Mouse (Mus musculus) spleen, embryonic (tissue): Measurements from ENCODE around the gene Synm.

ENCODE experiments used
- CTCF ChIA-PET: fragments of 350-600 bp; sonication (Branson Sonifier 250); formaldehyde crosslinking; loops from one replicate; lab custom pipeline; 2022; lab: Charles Lee

Synm gene

DNA sequence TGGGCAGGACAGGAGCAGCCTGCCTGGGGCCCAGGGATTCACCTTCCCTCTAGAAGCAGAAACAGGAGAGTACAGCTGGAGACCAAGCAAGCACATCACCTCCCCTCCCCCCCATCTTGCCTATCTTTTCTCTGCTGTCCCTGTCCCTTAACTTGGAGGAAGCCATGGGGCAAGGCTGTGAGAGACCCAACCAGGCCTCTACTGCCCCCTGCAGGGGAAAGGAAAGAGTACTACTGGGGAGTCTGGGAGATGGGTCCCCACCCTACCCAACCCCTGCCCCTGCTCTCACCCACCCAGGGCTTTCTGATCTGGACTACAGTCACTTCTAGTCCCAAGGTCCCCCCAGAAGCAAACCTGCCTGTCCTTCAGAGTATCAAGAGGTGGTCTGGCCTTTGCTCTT, 58.7 kb downstream of the Synm start:
- CTCF ChIA-PET = interaction anchor here (0.8 kb wide), 1 partner anchor 32 kb away, joined by 3 read pairs; no protein-coding TSS in a partner anchor

DNA sequence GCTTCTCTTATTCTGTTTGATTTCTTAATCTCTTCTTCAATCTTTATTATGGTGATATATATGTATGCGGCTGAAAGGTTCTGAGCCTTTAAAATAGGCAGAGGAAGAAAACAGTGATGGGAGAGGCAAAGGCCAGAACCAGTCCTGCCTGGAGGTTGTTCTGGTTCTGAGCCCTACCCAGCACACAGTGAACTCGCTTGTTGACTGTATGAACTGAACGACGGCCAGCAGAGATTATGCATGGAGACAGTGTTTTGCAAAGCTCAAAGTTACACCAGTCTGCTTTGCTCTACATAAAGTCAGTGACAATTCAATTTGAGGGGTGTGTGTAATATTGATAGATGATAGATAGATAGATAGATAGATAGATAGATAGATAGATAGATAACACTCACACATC, 60.2 kb downstream of the Synm start:
- CTCF ChIA-PET = no interaction called here

DNA sequence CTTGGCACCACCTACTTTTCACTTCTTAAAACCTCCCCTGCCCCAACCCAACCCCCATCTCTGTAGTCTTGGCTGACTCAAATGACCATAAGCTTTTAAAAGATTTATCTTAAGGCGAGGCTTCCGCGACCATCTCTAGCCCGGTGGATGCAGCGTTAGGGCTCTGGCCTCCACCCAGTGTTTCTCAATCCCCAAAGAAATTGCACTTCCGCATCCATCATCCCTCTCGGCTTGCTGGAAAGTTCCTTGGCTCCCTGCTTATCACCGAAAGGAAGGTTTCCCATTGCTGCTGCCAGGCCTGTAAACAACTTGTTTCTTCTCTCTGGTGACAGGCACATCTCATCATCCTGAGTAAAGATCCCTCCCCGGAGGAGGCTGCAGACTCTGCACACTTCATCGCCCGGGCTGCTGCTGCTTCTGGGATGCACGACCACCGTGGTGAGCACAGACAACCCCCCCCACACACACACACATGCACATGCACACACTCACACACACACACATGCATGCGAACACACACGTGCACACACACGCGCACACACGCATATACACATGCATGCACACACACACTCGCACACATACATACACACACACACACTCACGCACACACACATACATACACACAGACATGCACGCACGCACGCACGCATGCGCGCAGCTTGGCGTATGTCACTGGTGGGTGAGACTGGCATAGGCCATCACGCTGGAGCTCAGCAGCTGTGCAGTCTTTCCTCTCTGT, 61.5 kb downstream of the Synm start:
- CTCF ChIA-PET = no interaction called here

DNA sequence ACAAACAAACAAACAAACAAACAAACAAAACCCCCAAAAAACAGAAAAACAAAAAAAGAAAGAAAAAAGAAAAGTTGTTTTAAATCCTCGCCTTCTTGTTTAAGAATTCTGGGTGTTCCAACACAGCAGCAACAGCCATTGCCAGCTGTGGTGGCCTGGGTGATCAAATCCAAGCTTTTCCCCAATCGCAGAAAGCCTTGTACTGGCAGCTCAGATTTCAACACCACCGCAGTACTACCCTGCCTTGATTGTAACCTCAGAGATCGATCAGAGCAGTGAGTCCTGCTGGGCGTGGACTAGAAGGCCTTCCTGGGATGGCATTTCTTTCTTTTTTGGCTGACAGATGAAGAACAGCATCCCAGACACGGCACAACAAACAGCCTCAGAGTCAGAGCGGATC, 63.6 kb downstream of the Synm start:
- CTCF ChIA-PET = no interaction called here

DNA sequence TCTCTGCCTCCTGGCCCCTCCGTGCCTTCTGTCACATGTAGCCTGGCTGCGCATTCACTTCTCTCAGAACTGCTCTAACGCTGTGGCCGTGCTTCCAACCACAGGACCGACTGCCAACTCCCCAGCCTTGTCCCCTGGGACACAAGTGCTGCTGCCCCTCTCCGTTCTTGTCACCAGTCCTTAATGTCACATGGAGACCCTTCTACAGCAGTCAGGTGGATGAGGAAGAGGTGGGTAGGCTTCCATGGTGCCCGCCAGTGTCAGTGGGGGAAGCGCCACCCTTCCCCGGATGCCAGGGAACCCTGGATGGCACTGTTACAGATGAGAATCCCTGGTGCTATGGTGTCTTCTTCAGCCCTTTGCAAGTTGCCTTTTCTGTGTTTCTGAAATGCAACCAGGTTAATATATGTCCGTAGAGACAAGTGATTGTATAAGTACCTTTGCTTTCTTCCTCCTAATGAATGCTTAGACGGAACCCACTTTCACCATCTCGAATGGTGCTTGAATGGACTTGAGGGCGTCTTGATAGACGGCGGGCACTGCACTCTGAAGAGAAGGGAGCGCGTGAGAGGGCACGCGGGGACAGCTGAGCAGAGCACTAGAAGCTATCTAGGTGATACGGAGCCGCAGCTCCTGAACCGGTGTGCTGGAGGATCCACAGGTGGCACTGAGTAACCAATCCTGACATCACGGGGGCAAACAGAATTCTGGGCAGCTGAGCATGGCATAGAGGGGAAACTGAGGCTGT, 66.6 kb downstream of the Synm start:
- CTCF ChIA-PET = no interaction called here

DNA sequence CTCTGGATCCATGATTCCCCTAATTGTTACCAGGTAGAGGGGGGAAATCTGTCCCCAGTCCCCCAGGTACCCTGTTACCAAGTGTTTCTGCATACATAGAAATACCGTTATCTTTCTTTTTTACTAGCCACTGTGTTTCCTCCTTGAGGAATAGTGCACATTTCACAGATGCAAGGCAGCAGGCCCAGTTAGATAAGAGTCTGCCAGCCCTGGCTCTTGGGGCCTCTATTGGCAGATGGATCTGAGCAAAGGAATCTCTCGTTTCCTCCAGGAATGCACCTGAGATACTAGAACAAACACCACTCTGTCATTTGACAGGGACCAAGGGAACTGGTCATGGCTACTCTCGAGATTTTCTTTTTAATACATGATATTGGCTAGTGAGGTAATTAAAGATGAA, 67.4 kb downstream of the Synm start:
- CTCF ChIA-PET = no interaction called here

DNA sequence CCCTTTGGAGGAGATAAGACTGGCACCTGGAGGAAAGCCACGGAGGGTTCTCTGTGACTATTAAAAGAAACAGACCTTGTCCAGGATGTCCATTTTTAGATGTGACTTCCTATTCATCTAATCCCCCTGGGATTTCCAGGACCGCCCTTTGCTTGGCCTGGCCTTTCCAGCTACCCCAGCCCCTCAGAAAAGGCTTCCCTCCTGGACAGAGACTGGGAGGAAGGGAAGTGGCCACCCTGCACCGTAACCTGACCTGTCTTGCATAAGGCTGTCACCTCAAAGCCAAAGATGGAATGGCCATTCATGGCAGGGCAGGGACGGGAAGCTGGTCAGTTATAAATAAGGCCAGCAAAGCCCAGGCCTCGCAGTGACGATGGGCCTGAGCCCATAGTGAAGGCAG, 68.5 kb downstream of the Synm start:
- CTCF ChIA-PET = no interaction called here

DNA sequence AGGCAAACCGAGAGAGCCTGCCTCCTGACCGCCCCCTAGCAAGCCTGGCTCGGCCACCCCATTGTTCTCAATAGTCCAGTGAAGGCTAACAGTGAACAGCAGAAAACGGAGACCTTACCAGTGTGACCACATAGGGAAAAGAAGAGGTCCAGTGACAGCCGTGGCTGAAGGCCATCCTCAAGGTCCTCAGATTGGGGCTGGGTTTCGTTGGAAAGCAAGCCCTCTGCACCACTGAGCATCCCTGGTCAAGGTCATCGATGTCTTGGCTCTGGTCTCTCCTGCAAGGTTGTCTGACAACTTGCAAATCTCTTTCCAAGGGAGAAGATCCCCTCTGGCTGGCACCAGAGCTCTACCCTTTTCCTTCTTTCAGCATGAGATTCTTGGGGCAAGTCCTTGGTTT, 69.7 kb downstream of the Synm start:
- CTCF ChIA-PET = no interaction called here

DNA sequence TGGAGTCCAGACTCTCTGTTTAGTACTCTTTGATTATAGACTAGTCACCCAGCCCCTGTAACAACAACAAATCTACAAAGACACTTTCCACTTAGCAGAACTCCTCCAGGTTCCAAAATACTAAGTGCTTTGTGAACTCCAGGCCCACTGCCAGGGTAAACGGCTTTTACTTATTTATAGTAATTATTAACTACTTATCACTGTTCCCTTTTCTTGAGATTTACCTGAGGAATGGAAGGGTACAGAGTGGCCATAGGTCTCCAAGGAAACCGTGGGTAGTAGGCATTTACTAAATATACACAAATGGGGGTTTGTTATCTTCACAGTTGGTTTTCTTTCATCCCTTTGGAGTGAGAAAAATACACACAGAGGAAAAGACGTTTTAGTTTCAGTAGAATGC, 71.3 kb downstream of the Synm start:
- CTCF ChIA-PET = no interaction called here

DNA sequence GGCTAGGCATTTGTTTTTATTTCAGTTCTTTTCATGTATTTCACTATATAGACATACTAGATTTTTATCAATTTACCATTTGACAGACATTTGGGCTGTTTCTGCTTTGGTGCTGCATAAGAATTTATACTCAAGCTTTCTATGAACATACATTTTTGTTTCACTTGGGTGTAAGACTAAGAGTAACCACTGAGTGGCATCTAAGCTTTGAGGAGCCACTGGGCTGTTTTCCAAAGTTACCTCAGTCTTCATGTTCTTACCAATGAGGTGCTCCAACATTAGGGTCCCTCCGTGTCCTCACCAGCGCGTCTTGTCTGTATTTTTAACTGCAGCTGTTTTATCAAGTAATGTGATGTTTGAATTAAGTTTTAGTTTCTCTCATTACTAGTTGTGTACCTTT, 73.0 kb downstream of the Synm start:
- CTCF ChIA-PET = no interaction called here

DNA sequence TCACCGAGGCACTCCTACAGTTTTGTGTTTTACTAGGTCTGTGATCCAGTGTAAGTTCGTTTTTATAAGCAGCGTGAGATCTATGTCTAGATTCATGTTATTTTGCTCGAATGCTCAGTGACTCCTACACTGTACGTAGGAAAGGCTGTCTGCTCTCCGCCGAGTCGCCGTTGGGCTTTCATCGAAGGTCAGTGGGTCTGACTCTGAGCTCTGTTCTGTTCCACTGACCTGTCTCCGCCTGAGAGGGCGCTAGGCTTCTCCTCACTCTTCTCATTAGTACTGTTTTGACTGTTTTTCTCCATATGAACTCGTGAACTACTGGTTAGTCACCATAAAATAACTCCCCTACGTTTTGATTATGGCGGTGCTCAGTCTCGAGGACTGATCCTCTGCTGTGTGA, 76.5 kb downstream of the Synm start:
- CTCF ChIA-PET = no interaction called here

DNA sequence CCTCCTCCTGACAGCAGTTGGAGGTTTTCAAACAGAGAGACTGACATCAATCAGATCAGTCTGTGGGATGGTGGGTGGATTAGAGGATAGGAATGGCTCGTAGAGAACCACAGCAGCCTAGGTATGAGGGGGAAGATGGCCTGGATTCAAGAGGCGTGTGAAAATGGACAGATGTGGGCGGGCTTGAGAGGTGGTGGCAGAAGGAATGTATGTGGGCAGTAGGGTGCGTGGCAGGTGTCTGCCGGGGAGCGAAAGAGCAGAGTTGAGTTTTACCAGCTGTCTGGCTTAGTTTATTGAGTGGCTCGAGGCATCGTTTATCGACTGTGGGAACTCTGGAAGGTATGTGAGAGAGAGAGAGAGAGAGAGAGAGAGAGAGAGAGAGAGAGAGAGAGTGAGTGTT, 78.5 kb downstream of the Synm start:
- CTCF ChIA-PET = no interaction called here
